In genomic region chr1:13928679-13929078, GRCm38 (mm10) we compare ENCODE assay signal across 24 mouse cellular contexts.
"Had no signal": no experiment of that assay in that cellular context is flagged by ENCODE, and none has a peak within 500 bp of the region (broad histone marks: within the 10 kb centered on the region; RNA-seq: fewer than 3 reads in every experiment).

No protein-coding gene starts in this region.

- H3K4me3 ChIP-seq: gastrocnemius, adult 2 months; heart, embryonic 10.5 days; heart, embryonic 12.5 days; hindbrain, embryonic 10.5 days; hindbrain, embryonic 12.5 days; intestine, embryonic 15.5 days; layer of hippocampus, adult 2 months; left cerebral cortex, adult 2 months; limb, embryonic 10.5 days; limb, embryonic 12.5 days had no signal

- H3K4me1 ChIP-seq: heart, embryonic 12.5 days; hindbrain, embryonic 10.5 days; hindbrain, embryonic 12.5 days; intestine, embryonic 15.5 days had no signal

- H3K27me3 ChIP-seq: heart, embryonic 12.5 days; hindbrain, embryonic 12.5 days; intestine, embryonic 15.5 days had no signal

- H3K9ac ChIP-seq: heart, embryonic 12.5 days; hindbrain, embryonic 12.5 days; hindbrain, embryonic 14.5 days; intestine, embryonic 15.5 days; limb, embryonic 12.5 days had no signal

- ATAC-seq: hindbrain, embryonic 16.5 days; inflammation-experienced regulatory T-cells, adult 6 months; intestine, embryonic 15.5 days; intestine, postnatal 0 days had no signal

- H3K36me3 ChIP-seq: heart, embryonic 10.5 days; heart, embryonic 12.5 days; hindbrain, embryonic 10.5 days; hindbrain, embryonic 12.5 days; intestine, embryonic 15.5 days; limb, embryonic 10.5 days; limb, embryonic 12.5 days had no signal

- H3K4me2 ChIP-seq: heart, embryonic 12.5 days; hindbrain, embryonic 12.5 days; hindbrain, embryonic 14.5 days; intestine, embryonic 15.5 days; limb, embryonic 12.5 days had no signal

- DNase-seq: gastrocnemius, adult 2 months; gastrocnemius, postnatal 10 days; gastrocnemius, postnatal 25 days; heart, adult 18-20 months; heart, postnatal 10 days; heart, postnatal 4 days; kidney, adult 18-20 months; kidney, adult 8-10 months; kidney, postnatal 10 days; kidney, postnatal 25 days; kidney, postnatal 4 days had no signal

- H3K27ac ChIP-seq: gastrocnemius, adult 2 months; heart, embryonic 10.5 days; hindbrain, embryonic 10.5 days; hindbrain, embryonic 12.5 days; hindbrain, embryonic 14.5 days; intestine, embryonic 15.5 days; layer of hippocampus, adult 2 months; left cerebral cortex, adult 2 months; limb, embryonic 10.5 days; limb, embryonic 12.5 days had no signal

- H3K9me3 ChIP-seq: heart, embryonic 10.5 days; heart, embryonic 12.5 days; hindbrain, embryonic 10.5 days; hindbrain, embryonic 12.5 days; intestine, embryonic 15.5 days; limb, embryonic 10.5 days; limb, embryonic 12.5 days had no signal
